Mouse (Mus musculus) adrenal gland, adult (tissue): ENCODE results near the gene Doc2a.
A peak's percentile ranks its signal among the peaks of the same experiment; 100 is the strongest.

Experiments used
- DNase-seq, 2 experiments: peaks; one replicate each; pipeline ENCODE4 v3.0.0; 2022 to 2023; ENCODE audit warnings: low spot score in 1 of 2; ENCODE audit not compliant: inconsistent age in 2 of 2

Doc2a gene

GRCm38 (mm10) chr7:126847116-126847420 is at the start of gene Doc2a:
Gene Doc2a (plus strand): TSS chr7:126847416.
- DNase-seq = no peak

- peak; percentile 78 to 89 for DNase-seq
Observed at GRCm38 (mm10) chr7:126798127-126799049, 48.8 kb upstream of the Doc2a start.

GRCm38 (mm10) chr7:126799050-126799467 is 48.2 kb upstream of the Doc2a start:
- DNase-seq = peak; percentile 99

- DNase-seq = peak in 1 of 2 experiments; percentile 96
Observed at GRCm38 (mm10) chr7:126799468-126800268, 47.5 kb upstream of the Doc2a start.

GRCm38 (mm10) chr7:126800269-126801056 is 46.8 kb upstream of the Doc2a start:
- peak in 1 of 2 experiments; percentile 23 for DNase-seq

- no peak for DNase-seq
Observed at GRCm38 (mm10) chr7:126801057-126801422, 46.2 kb upstream of the Doc2a start.

- peak; percentile 62 to 85 for DNase-seq
Observed at GRCm38 (mm10) chr7:126802134-126802889, 44.9 kb upstream of the Doc2a start.

GRCm38 (mm10) chr7:126803181-126803580 is 44.0 kb upstream of the Doc2a start:
- DNase-seq = peak; percentile 69 to 85

- no peak for DNase-seq
Observed at GRCm38 (mm10) chr7:126803751-126804150, 43.5 kb upstream of the Doc2a start.

- no peak for DNase-seq
Observed at GRCm38 (mm10) chr7:126806956-126807355, 40.3 kb upstream of the Doc2a start.

- no peak for DNase-seq
Observed at GRCm38 (mm10) chr7:126807405-126807804, 39.8 kb upstream of the Doc2a start.

- peak; percentile 90 to 95 for DNase-seq
Observed at GRCm38 (mm10) chr7:126808703-126809455, 38.3 kb upstream of the Doc2a start.

- DNase-seq = peak in 1 of 2 experiments; percentile 31
Observed at GRCm38 (mm10) chr7:126809723-126810369, 37.4 kb upstream of the Doc2a start.

GRCm38 (mm10) chr7:126815726-126816222 is 31.4 kb upstream of the Doc2a start:
- peak in 1 of 2 experiments; percentile 67 for DNase-seq

- peak in 1 of 2 experiments; percentile 62 for DNase-seq
Observed at GRCm38 (mm10) chr7:126816494-126816893, 30.7 kb upstream of the Doc2a start.

GRCm38 (mm10) chr7:126817595-126817994 is 29.6 kb upstream of the Doc2a start:
- DNase-seq = no peak

- DNase-seq = no peak
Observed at GRCm38 (mm10) chr7:126818818-126819217, 28.4 kb upstream of the Doc2a start.

- DNase-seq = peak; percentile 87 to 96
Observed at GRCm38 (mm10) chr7:126821835-126822511, 25.2 kb upstream of the Doc2a start.
